Mouse (Mus musculus): ENCODE measurements around the gene Cpa1. TPM values are rescaled to one million over a fixed set of nuclear protein-coding genes. Genes with fewer than 3 reads are reported as not detected.

Gene Cpa1
- polyA plus RNA-seq (2015; fragmentation: Nextera tagmentation; extraction: Ambion mirVana) = 0.56 and 0.66 TPM in 2 replicates

GRCm38 (mm10) chr6:30638674-30639268, at the start of gene Cpa1:
Gene Cpa1 (plus strand): TSS chr6:30639218.
- WGBS = 89% methylated on average over 5 of the region's 5 CpGs
- Histone ChIP-seq H3K27ac (ENCODE audit: low read length) (no peak within 1 kb of the TSS), H3K9ac (replicated peaks; ENCODE audit: low read depth, low read length) (no peak within 1 kb of the TSS), H3K9me3 (ENCODE audit: control insufficient read depth, low read length) (no peaks in the 10 kb centered on the region), H3K4me1 (replicated peaks; ENCODE audit: control insufficient read depth, insufficient read depth, low read length) (no peaks in the 10 kb centered on the region), H3K36me3 (ENCODE audit: control insufficient read depth, insufficient read depth) (no peaks in the 10 kb centered on the region), H3K4me2 (ENCODE audit: low read length) (no peak within 1 kb of the TSS), H3K27me3 (replicated peaks; ENCODE audit: control insufficient read depth, insufficient read depth, low read length) (no peaks in the 10 kb centered on the region), H3K4me3 (replicated peaks; ENCODE audit: low read length) (no peak within 1 kb of the TSS)
- ATAC-seq = no peak

DNA sequence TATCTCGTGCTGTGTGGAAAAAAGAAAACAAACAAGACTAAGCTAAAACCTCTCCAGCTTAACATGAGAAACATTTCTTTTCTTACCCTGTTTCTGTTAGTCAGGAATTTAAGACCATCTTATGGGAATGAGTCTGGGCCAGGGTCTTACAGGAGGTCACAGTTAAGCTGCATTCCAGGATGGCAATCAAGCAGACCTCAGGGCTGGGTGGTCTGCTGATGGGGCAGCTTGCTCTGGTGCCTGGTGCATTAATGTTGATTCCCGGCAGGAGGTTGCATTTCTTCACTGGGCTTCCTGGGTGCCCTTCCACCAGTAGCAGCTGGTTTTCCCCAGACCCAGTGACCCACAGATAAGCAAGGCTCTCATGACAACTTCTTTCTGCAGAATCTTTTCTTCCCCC, 49.2 kb upstream of the Cpa1 start:
- Histone ChIP-seq H3K4me3 (replicated peaks; ENCODE audit: low read length) (no peak overlapping the region), H3K9me3 (ENCODE audit: control insufficient read depth, low read length) (no peaks in the 10 kb centered on the region), H3K4me1 (replicated peaks; ENCODE audit: control insufficient read depth, insufficient read depth, low read length) (0 out of 2 replicates have a peak, but pooled peaks cover 3% of the 10 kb centered on the region), H3K27me3 (replicated peaks; ENCODE audit: control insufficient read depth, insufficient read depth, low read length) (no peaks in the 10 kb centered on the region), H3K4me2 (ENCODE audit: low read length) (no peak overlapping the region), H3K36me3 (ENCODE audit: control insufficient read depth, insufficient read depth) (no peaks in the 10 kb centered on the region), H3K9ac (replicated peaks; ENCODE audit: low read depth, low read length) (no peak overlapping the region), H3K27ac (ENCODE audit: low read length) (no peak overlapping the region)
- 68% methylated on average over 2 of the region's 2 CpGs for WGBS
- ATAC-seq = no peak

DNA sequence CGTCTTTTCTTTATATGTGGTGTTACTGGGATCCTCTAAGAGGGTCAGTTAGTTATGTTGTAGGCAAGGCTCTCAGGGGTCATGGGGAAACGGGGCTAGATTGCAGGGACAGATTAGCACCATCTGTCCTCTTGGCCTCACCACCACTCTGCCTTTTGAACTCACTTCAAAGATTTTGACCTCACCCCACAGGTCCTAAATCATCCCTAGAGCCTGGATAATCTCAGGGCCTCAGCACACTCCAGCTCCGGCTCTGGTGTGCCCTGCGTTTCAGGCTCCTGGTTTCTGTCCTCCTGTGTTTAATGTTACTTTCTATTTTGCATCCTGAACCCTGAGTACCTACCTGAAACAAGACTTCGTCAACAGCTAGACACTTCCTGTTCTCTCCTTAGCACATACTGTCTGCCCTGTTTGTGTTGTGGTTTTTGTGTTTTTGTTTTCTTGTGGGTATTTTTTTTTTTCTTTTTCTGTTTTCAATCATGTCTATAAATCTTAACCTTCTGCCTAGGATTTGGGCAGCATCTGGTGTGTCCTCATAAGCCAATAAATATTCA, 47.1 kb upstream of the Cpa1 start:
- H3K9me3 ChIP-seq (ENCODE audit: control insufficient read depth, low read length) = no peaks in the 10 kb centered on the region
- peaks cover under 1% of the 10 kb centered on the region; the same call in 1 of the 2 replicates for H3K4me1 ChIP-seq (replicated peaks; ENCODE audit: control insufficient read depth, insufficient read depth, low read length)
- no peak overlapping the region for H3K4me3 ChIP-seq (replicated peaks; ENCODE audit: low read length)
- no peaks in the 10 kb centered on the region for H3K27me3 ChIP-seq (replicated peaks; ENCODE audit: control insufficient read depth, insufficient read depth, low read length)
- no peak for ATAC-seq
- 94% methylated on average over 5 of the region's 5 CpGs for WGBS
- H3K36me3 ChIP-seq (ENCODE audit: control insufficient read depth, insufficient read depth) = no peaks in the 10 kb centered on the region
- H3K9ac ChIP-seq (replicated peaks; ENCODE audit: low read depth, low read length) = no peak overlapping the region
- H3K4me2 ChIP-seq (ENCODE audit: low read length) = no peak overlapping the region
- no peak overlapping the region for H3K27ac ChIP-seq (ENCODE audit: low read length)

GRCm38 (mm10) chr6:30592417-30592974, 46.5 kb upstream of the Cpa1 start:
- Histone ChIP-seq H3K4me1 (replicated peaks; ENCODE audit: control insufficient read depth, insufficient read depth, low read length) (no peaks in the 10 kb centered on the region; the same call in 1 of the 2 replicates), H3K9me3 (ENCODE audit: control insufficient read depth, low read length) (no peaks in the 10 kb centered on the region), H3K36me3 (ENCODE audit: control insufficient read depth, insufficient read depth) (no peaks in the 10 kb centered on the region), H3K4me2 (ENCODE audit: low read length) (no peak overlapping the region), H3K27me3 (replicated peaks; ENCODE audit: control insufficient read depth, insufficient read depth, low read length) (no peaks in the 10 kb centered on the region), H3K27ac (ENCODE audit: low read length) (no peak overlapping the region), H3K4me3 (replicated peaks; ENCODE audit: low read length) (no peak overlapping the region), H3K9ac (replicated peaks; ENCODE audit: low read depth, low read length) (no peak overlapping the region)
- ATAC-seq = no peak
- WGBS = 61% methylated on average over 10 of the region's 10 CpGs

- Histone ChIP-seq H3K4me3 (replicated peaks; ENCODE audit: low read length) (no peak overlapping the region), H3K36me3 (ENCODE audit: control insufficient read depth, insufficient read depth) (no peaks in the 10 kb centered on the region), H3K9me3 (ENCODE audit: control insufficient read depth, low read length) (no peaks in the 10 kb centered on the region), H3K4me1 (replicated peaks; ENCODE audit: control insufficient read depth, insufficient read depth, low read length) (no peaks in the 10 kb centered on the region; the same call in 1 of the 2 replicates), H3K27ac (ENCODE audit: low read length) (no peak overlapping the region), H3K4me2 (ENCODE audit: low read length) (no peak overlapping the region), H3K27me3 (replicated peaks; ENCODE audit: control insufficient read depth, insufficient read depth, low read length) (no peaks in the 10 kb centered on the region), H3K9ac (replicated peaks; ENCODE audit: low read depth, low read length) (no peak overlapping the region)
- no peak for ATAC-seq
- WGBS = 91% methylated on average over 7 of the region's 7 CpGs
These were observed 44.7 kb upstream of the Cpa1 start for GRCm38 (mm10) chr6:30594364-30594763.

- Histone ChIP-seq H3K4me2 (ENCODE audit: low read length) (no peak overlapping the region), H3K4me3 (replicated peaks; ENCODE audit: low read length) (no peak overlapping the region), H3K36me3 (ENCODE audit: control insufficient read depth, insufficient read depth) (no peaks in the 10 kb centered on the region), H3K27ac (ENCODE audit: low read length) (no peak overlapping the region), H3K9me3 (ENCODE audit: control insufficient read depth, low read length) (no peaks in the 10 kb centered on the region), H3K27me3 (replicated peaks; ENCODE audit: control insufficient read depth, insufficient read depth, low read length) (no peaks in the 10 kb centered on the region), H3K4me1 (replicated peaks; ENCODE audit: control insufficient read depth, insufficient read depth, low read length) (no peaks in the 10 kb centered on the region; the same call in 1 of the 2 replicates), H3K9ac (replicated peaks; ENCODE audit: low read depth, low read length) (no peak overlapping the region)
- 77% methylated on average over 8 of the region's 8 CpGs for WGBS
- ATAC-seq = no peak
These were observed 42.7 kb upstream of the Cpa1 start for GRCm38 (mm10) chr6:30596230-30596898.

GRCm38 (mm10) chr6:30600033-30600432, 39.0 kb upstream of the Cpa1 start:
- no peak for ATAC-seq

GRCm38 (mm10) chr6:30600995-30601394, 38.0 kb upstream of the Cpa1 start:
- Histone ChIP-seq H3K4me1 (replicated peaks; ENCODE audit: control insufficient read depth, insufficient read depth, low read length) (no peaks in the 10 kb centered on the region; the same call in 1 of the 2 replicates), H3K27me3 (replicated peaks; ENCODE audit: control insufficient read depth, insufficient read depth, low read length) (no peaks in the 10 kb centered on the region), H3K9me3 (ENCODE audit: control insufficient read depth, low read length) (no peaks in the 10 kb centered on the region), H3K27ac (ENCODE audit: low read length) (no peak overlapping the region), H3K36me3 (ENCODE audit: control insufficient read depth, insufficient read depth) (no peaks in the 10 kb centered on the region), H3K9ac (replicated peaks; ENCODE audit: low read depth, low read length) (no peak overlapping the region), H3K4me2 (ENCODE audit: low read length) (no peak overlapping the region), H3K4me3 (replicated peaks; ENCODE audit: low read length) (no peak overlapping the region)
- 45% methylated on average over 1 of the region's 1 CpGs for WGBS
- no peak for ATAC-seq

More at GRCm38 (mm10) chr6:30600033-30600432, 39.0 kb upstream of the Cpa1 start:
- Histone ChIP-seq H3K27me3 (replicated peaks; ENCODE audit: control insufficient read depth, insufficient read depth, low read length) (no peaks in the 10 kb centered on the region), H3K4me1 (replicated peaks; ENCODE audit: control insufficient read depth, insufficient read depth, low read length) (no peaks in the 10 kb centered on the region; the same call in 1 of the 2 replicates), H3K36me3 (ENCODE audit: control insufficient read depth, insufficient read depth) (no peaks in the 10 kb centered on the region), H3K9me3 (ENCODE audit: control insufficient read depth, low read length) (no peaks in the 10 kb centered on the region), H3K4me2 (ENCODE audit: low read length) (no peak overlapping the region), H3K9ac (replicated peaks; ENCODE audit: low read depth, low read length) (no peak overlapping the region), H3K27ac (ENCODE audit: low read length) (no peak overlapping the region), H3K4me3 (replicated peaks; ENCODE audit: low read length) (no peak overlapping the region)
- WGBS = 78% methylated on average over 3 of the region's 3 CpGs

GRCm38 (mm10) chr6:30604342-30604867, 34.6 kb upstream of the Cpa1 start:
- H3K9ac ChIP-seq (replicated peaks; ENCODE audit: low read depth, low read length) = no peak overlapping the region
- no peak overlapping the region for H3K27ac ChIP-seq (ENCODE audit: low read length)
- H3K4me2 ChIP-seq (ENCODE audit: low read length) = no peak overlapping the region
- no peak for ATAC-seq
- no peaks in the 10 kb centered on the region for H3K27me3 ChIP-seq (replicated peaks; ENCODE audit: control insufficient read depth, insufficient read depth, low read length)
- WGBS = 82% methylated on average over 7 of the region's 7 CpGs
- H3K36me3 ChIP-seq (ENCODE audit: control insufficient read depth, insufficient read depth) = no peaks in the 10 kb centered on the region
- no peaks in the 10 kb centered on the region for H3K9me3 ChIP-seq (ENCODE audit: control insufficient read depth, low read length)
- no peaks in the 10 kb centered on the region for H3K4me1 ChIP-seq (replicated peaks; ENCODE audit: control insufficient read depth, insufficient read depth, low read length)
- no peak overlapping the region for H3K4me3 ChIP-seq (replicated peaks; ENCODE audit: low read length)
